Mouse (Mus musculus): ENCODE results near the gene Usp16.
A peak's percentile ranks its signal among the peaks of the same experiment; 100 is the strongest.
"Not testable (repeated sequence)": the region's sequence is repeated elsewhere in the genome, so short reads cannot be mapped to it uniquely, and the experiment has no call there.

Usp16 gene

GRCm38 (mm10) chr16:87484367-87484766 is 29.9 kb downstream of the Usp16 start:
- no peak for ATAC-seq (ENCODE audit: insufficient number of reproducible peaks, low FRiP score, low TSS enrichment)

- ATAC-seq (ENCODE audit: insufficient number of reproducible peaks, low FRiP score, low TSS enrichment) = no peak
Measured at GRCm38 (mm10) chr16:87486739-87487138, 32.2 kb downstream of the Usp16 start.

GRCm38 (mm10) chr16:87488605-87489004 is 34.1 kb downstream of the Usp16 start:
- no peak for ATAC-seq (ENCODE audit: insufficient number of reproducible peaks, low FRiP score, low TSS enrichment)

GRCm38 (mm10) chr16:87492191-87492792 is 37.8 kb downstream of the Usp16 start:
- not testable (repeated sequence) for ATAC-seq (ENCODE audit: insufficient number of reproducible peaks, low FRiP score, low TSS enrichment)

- peak; percentile 46 for ATAC-seq (ENCODE audit: insufficient number of reproducible peaks, low FRiP score, low TSS enrichment)
Measured at GRCm38 (mm10) chr16:87494955-87495655, 40.6 kb downstream of the Usp16 start.

GRCm38 (mm10) chr16:87495716-87496447 is 41.4 kb downstream of the Usp16 start, which contains the start of gene Cct8:
Gene Cct8 (minus strand): TSS chr16:87495873.
- peak; percentile 94 for ATAC-seq (ENCODE audit: insufficient number of reproducible peaks, low FRiP score, low TSS enrichment)

- no peak for ATAC-seq (ENCODE audit: insufficient number of reproducible peaks, low FRiP score, low TSS enrichment)
Measured at GRCm38 (mm10) chr16:87496728-87497127, 42.2 kb downstream of the Usp16 start.

GRCm38 (mm10) chr16:87497171-87497570 is 42.7 kb downstream of the Usp16 start:
- no peak for ATAC-seq (ENCODE audit: insufficient number of reproducible peaks, low FRiP score, low TSS enrichment)

GRCm38 (mm10) chr16:87499556-87499955 is 45.1 kb downstream of the Usp16 start:
- ATAC-seq (ENCODE audit: insufficient number of reproducible peaks, low FRiP score, low TSS enrichment) = no peak

GRCm38 (mm10) chr16:87501304-87502078 is 47.0 kb downstream of the Usp16 start:
- no peak for ATAC-seq (ENCODE audit: insufficient number of reproducible peaks, low FRiP score, low TSS enrichment)

- ATAC-seq (ENCODE audit: insufficient number of reproducible peaks, low FRiP score, low TSS enrichment) = no peak
Measured at GRCm38 (mm10) chr16:87511706-87512105, 57.2 kb downstream of the Usp16 start.

GRCm38 (mm10) chr16:87512331-87512730 is 57.8 kb downstream of the Usp16 start:
- no peak for ATAC-seq (ENCODE audit: insufficient number of reproducible peaks, low FRiP score, low TSS enrichment)

GRCm38 (mm10) chr16:87524228-87524627 is 69.7 kb downstream of the Usp16 start:
- no peak for ATAC-seq (ENCODE audit: insufficient number of reproducible peaks, low FRiP score, low TSS enrichment)

GRCm38 (mm10) chr16:87527553-87528249 is 73.2 kb downstream of the Usp16 start:
- ATAC-seq (ENCODE audit: insufficient number of reproducible peaks, low FRiP score, low TSS enrichment) = no peak

GRCm38 (mm10) chr16:87528755-87529154 is 74.3 kb downstream of the Usp16 start:
- ATAC-seq (ENCODE audit: insufficient number of reproducible peaks, low FRiP score, low TSS enrichment) = no peak

All from cerebellum, adult (tissue).